Mouse (Mus musculus): ENCODE results near the gene Elp5. TPM values are rescaled to one million over a fixed set of nuclear protein-coding genes. Genes with fewer than 3 reads are reported as not detected.
"Not testable (repeated sequence)": the region's sequence is repeated elsewhere in the genome, so short reads cannot be mapped to it uniquely, and the experiment has no call there.

The Elp5 gene
- total RNA-seq, 1 experiment from 2014 or later, result 21.6 TPM

GRCm38 (mm10) chr11:70016669-70017068 lies 34.4 kb upstream of the Elp5 start, which contains the start of gene Dlg4:
TSS of gene Dlg4 (plus strand) at chr11:70016942.
- no peak for ATAC-seq (ENCODE audit: extremely low read depth, insufficient number of reproducible peaks, low FRiP score, poor library complexity, severe bottlenecking)

DNA sequence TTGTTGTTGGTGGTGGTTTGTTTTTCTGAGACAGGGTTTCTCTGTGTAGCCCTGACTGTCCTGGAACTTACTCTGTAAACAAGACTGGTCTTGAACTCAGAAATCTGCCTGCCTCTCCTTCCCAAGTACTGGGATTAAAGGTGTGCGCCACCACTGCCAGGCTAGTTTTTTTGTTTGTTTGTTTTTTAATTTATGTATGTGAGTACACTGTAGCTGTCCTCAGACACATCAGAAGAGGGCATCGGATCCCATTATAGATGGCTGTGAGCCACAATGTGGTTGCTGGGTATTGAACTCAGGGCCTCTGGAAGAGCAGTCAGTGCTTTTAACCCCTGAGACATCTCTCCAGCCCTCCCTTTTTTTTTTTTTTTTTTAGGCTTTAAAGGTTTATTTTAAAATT lies 33.9 kb upstream of the Elp5 start:
- ATAC-seq (ENCODE audit: extremely low read depth, insufficient number of reproducible peaks, low FRiP score, poor library complexity, severe bottlenecking), result not testable (repeated sequence)

DNA sequence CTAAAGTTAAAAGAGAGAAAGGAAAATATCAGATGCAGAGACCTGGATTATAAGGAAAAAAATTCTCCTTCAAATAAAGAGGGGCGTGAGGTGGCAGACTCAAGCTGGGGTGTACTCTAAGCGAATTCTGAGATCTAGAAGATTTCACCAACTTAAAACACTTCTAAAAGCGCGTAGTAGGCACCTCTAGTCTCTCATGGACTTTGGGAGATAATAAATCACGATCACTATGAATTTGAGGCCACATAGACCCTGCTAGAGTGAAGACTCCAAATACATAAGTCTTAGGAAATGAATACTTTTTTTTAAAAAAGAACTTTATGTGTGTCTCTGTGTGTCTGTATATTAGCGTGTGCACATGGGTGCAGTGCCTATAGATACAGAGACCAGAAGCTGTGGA lies 33.4 kb upstream of the Elp5 start:
- ATAC-seq (ENCODE audit: extremely low read depth, insufficient number of reproducible peaks, low FRiP score, poor library complexity, severe bottlenecking), result no peak

DNA sequence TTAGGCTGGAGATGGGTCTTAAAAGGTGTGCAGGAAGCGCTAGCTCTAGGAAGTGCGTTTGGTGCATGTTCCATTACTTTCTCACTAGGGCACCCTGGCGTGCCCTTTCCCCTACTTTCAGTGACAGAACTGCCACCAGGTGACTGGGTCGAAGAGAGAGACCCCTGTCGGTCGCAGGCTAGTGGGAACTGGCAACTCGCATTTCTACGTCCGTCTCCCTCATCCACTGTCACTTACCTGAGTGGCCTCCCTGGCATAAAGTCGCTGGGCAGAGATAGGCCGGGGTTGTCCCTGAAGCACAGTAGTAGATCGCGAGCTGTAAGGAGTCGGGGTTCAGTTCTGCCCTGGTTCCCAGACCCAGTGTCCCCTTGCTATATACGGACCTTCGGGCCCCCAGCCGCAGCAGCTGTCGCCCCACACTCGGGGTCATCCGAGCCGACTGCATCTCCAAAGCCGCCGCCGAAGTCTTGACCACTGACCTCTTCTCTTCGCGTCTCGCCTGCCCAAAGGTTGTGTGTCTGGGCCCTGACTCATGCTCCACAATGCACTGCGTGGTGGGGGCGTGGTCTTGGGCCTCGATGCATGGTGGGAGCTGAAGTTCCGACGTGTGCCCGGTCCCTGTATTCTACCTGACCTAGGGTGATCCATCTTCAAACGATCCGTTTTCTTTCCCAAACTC lies 32.7 kb upstream of the Elp5 start, which contains the start of gene Acadvl:
Gene Acadvl (minus strand): TSS at position 532 of the 679 bp plus-strand sequence.
- peak; percentile 86 for ATAC-seq (ENCODE audit: extremely low read depth, insufficient number of reproducible peaks, low FRiP score, poor library complexity, severe bottlenecking)

GRCm38 (mm10) chr11:70014051-70014450 lies 31.7 kb upstream of the Elp5 start:
- ATAC-seq (ENCODE audit: extremely low read depth, insufficient number of reproducible peaks, low FRiP score, poor library complexity, severe bottlenecking), result no peak

DNA sequence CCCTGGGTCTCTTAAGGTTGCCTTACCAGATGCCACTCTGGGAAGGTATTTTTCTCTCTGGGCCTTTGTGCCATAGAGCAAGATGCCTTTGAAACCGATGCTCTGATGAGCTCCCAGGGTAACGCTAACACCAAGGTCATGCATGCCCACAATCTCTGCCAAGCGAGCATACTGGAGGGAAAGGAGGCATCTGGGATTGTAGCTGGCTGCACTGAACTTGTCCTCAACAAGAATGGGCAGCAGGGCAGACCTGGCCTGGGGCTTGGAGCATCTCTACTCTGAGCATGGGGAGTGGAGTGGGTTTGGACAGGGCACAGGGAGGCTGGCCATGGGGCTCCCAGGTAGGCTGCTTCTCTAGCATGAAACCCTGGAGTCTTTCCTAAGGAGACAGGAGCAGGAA lies 31.1 kb upstream of the Elp5 start:
- no peak for ATAC-seq (ENCODE audit: extremely low read depth, insufficient number of reproducible peaks, low FRiP score, poor library complexity, severe bottlenecking)

GRCm38 (mm10) chr11:70012931-70013330 lies 30.6 kb upstream of the Elp5 start:
- ATAC-seq (ENCODE audit: extremely low read depth, insufficient number of reproducible peaks, low FRiP score, poor library complexity, severe bottlenecking), result no peak

GRCm38 (mm10) chr11:70010961-70011360 lies 28.6 kb upstream of the Elp5 start:
- no peak for ATAC-seq (ENCODE audit: extremely low read depth, insufficient number of reproducible peaks, low FRiP score, poor library complexity, severe bottlenecking)

DNA sequence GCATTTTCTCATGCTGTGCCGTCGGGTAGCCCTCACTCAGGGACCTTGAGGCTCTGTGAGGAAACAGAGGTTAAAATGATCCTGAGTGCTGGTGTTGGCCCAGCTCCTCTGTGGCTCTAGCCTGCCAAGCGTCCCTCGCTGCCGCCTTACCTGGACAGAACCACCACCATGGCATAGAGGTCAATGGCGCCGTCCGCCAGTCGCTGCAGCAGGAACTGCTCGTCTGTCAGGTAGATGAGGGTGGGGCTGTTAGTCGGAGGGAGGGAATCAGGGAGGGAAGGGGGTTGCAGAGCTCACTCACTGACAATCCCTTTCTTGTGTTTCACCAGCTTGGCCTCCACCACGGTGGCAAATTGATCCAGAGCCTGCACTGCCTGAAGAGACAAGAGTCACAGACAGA lies 28.2 kb upstream of the Elp5 start:
- no peak for ATAC-seq (ENCODE audit: extremely low read depth, insufficient number of reproducible peaks, low FRiP score, poor library complexity, severe bottlenecking)

DNA sequence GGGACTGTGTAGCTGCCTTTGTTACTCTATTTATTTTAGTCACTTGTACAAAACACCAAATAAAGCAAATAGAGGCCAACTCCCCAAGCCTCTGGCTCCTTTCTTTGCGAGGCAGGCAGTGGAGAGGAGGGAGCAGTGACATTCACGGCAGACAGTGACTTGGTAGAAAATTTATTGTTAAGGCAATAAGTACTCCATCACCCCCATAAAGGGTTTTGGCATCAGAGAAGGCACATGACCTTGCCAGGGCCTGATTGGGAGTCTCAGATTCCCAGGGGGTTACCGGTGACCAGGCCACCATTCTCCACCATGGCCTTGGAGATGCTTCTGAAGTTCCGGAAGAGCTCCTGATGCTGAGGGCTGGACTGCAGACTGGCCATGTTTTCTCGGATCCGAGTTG lies 27.7 kb upstream of the Elp5 start:
- ATAC-seq (ENCODE audit: extremely low read depth, insufficient number of reproducible peaks, low FRiP score, poor library complexity, severe bottlenecking), result no peak

DNA sequence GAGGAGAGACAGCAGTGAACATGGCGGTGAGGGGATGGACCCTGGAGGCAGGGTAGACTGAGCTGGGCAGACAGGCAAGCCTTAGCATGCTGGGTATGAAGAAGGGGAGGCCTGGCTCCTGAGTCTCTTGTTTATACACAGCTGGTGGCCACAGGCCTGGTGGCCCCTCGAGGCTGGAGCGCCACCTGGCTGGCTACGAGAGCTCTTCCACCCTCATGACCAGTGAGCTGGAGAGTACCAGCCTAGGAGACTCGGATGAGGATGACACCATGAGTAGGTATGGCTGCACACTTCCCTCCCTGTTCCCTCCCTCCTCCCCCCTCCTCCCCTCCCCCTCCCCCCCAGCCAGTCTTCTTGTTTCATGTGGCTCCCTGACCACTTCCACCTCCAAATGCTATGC lies 23.2 kb upstream of the Elp5 start:
- ATAC-seq (ENCODE audit: extremely low read depth, insufficient number of reproducible peaks, low FRiP score, poor library complexity, severe bottlenecking), result peak; percentile 25; the same call in 1 of the 2 replicates

DNA sequence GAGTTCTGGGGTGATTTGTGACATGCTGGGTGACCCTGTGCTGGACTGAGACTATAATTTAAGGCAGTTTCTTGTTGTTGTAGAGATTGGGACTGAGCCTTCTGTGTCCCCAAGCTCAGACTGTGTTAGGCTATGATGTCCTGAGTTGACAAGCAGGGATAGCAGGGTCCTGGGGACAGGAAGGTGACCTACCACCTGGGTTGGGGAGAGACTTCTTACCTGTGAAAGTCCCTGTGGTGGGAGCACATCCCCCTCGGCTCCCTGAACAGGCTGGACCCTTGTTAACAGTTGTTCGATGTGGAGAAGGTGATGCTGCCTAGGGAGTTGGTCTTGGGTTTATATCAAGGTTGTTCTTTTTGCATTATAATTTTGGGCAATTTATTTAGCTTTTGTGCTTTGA lies 20.2 kb upstream of the Elp5 start:
- no peak for ATAC-seq (ENCODE audit: extremely low read depth, insufficient number of reproducible peaks, low FRiP score, poor library complexity, severe bottlenecking)

DNA sequence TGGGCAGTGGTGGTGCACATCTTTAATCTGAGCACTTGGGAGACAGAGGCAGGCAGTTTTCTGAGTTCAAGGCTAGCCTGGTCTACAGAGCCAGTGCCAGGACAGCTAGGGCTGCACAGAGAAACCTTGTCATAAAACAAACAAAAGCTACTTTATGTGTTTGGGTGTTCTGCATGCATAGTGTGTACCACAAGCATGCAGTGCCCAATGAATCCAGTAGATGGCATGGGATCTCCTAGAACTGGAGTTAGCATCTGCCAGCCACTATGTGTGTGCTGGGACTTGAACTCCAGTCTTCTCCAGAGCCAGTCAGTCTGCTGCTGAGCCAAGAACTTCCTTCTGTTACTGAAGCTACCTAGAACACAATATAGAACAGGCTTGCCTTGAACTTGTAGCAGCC lies 19.5 kb upstream of the Elp5 start:
- ATAC-seq (ENCODE audit: extremely low read depth, insufficient number of reproducible peaks, low FRiP score, poor library complexity, severe bottlenecking), result peak; percentile 36; the same call in 1 of the 2 replicates

DNA sequence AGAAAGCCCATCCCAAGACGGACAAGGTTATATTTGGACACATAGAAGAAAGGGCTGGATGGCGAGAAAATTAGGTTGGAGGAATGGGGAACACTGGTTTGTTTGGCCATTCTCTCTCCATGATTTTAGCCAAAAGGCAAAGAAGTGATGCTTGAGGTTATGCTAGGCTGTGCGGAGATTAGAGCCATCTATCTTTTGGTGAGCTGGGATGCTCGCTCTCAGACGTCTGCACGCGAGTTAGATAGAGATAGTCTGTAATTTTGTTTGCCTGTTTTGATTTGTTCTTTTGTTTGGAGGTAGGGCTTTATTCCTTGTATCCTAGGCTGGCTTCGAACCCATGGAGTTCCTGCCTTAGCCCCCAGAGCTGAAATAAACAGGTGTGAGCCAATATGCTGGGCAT lies 18.8 kb upstream of the Elp5 start:
- ATAC-seq (ENCODE audit: extremely low read depth, insufficient number of reproducible peaks, low FRiP score, poor library complexity, severe bottlenecking), result no peak

DNA sequence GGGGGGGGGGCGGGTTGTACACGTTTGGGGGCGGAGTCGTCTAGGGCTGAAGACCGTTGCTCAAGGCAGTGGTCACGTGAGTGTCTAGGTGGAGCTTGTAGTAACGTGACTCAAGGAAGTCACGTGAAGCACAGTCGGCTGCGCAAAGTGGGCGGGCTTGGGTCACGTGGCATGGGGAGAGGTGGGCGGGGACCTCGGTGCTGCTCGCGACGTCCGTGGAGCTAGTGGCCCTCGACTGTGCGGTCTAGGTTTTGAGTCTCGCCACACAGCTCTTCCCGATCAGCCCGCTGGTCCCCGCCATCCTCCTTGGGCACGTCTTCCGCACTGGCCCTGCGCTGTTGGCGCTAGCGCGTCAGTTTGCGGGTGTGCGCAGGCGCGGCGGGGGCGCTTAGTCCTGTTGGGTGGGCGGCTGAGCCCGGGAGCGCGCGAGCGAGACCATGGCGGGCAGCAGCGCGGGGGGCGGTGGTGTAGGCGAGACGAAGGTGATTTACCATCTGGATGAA lies 18.1 kb upstream of the Elp5 start, which contains the start of gene Dvl2:
Gene Dvl2 (plus strand): TSS at position 200 of the 503 bp plus-strand sequence.
- ATAC-seq (ENCODE audit: extremely low read depth, insufficient number of reproducible peaks, low FRiP score, poor library complexity, severe bottlenecking), result peak; percentile 39

- no peak for ATAC-seq (ENCODE audit: extremely low read depth, insufficient number of reproducible peaks, low FRiP score, poor library complexity, severe bottlenecking)
These were observed 17.3 kb upstream of the Elp5 start for GRCm38 (mm10) chr11:69999666-70000065.

- no peak for ATAC-seq (ENCODE audit: extremely low read depth, insufficient number of reproducible peaks, low FRiP score, poor library complexity, severe bottlenecking)
These were observed 16.5 kb upstream of the Elp5 start for GRCm38 (mm10) chr11:69998567-69999491.

DNA sequence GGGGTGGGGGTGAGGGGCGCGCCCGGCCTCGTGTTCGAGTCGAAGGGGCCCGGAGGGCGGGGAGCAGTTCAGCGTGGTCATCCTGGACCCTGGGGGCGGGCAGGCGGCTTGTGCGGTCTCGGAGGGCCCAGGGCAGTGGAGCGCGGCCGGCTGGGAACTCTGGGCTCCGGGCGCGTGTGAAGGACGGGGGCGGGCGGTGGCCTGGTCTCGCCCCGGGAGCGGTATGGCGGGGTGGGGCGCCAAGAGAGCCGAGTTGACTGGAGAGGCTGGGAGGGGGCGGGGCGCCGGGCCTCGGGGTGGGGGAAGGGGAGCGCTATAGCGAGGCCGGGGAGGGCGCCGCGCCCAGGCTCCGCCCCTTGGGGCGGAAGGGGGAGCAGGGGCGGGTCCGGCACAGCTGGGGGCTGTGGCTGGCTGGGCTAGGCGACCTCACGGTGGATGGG lies 14.8 kb upstream of the Elp5 start:
- ATAC-seq (ENCODE audit: extremely low read depth, insufficient number of reproducible peaks, low FRiP score, poor library complexity, severe bottlenecking), result peak; percentile 15; the same call in 1 of the 2 replicates

DNA sequence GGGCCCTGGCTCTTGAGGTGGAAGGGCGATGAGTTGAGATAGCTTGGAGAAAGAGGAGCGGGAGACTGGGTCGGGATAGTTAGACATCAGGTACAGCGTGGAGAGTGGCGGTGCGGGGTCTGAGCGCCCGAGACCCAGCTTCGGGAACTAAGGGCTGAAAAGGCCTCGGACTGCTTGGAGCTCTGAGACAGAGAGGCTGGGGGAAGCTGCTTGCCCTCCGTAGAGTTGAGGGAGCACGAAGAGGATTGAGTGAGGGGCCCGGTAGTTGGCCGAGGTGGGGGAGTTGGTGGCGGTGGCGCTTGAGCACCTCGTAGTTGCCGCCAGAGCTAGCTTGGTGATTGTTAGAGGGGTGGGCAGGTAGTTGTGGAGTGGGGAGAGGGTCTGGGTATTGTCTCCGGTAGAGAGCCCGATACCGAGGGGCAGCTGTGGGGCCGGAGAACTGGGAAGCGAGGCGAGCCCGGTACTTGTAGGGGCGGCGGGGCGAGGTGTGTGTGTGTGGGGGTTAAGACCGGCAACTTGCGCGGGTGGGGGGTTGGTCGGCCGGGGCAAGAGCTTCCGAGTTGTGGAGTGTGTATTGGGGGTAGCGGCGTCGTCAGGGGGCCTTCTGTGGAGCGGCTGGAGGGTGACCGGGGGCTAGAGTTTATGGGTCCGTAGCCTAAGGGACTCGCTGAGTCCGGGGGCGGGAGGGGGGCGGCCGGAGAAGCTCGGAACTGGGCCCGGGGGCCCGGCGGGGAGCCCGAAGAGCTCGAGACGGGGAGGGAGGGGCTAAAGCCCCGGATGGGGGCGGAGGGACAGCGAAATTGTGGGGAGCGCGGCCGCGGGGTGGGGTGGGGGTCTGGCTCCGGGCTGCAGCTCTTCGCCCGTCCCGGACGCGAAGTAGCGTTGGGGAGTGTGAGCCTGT lies 14.1 kb upstream of the Elp5 start:
- ATAC-seq (ENCODE audit: extremely low read depth, insufficient number of reproducible peaks, low FRiP score, poor library complexity, severe bottlenecking), result no peak
